Mouse (Mus musculus): ENCODE results near the gene Ddx4.

GRCm38 (mm10) chr13:112673899-112674447 is 21.7 kb upstream of the Ddx4 start:
- TF ChIP-seq CTCF (IDR thresholded peaks at IDR 0.05; ENCODE audit: extremely low read depth, insufficient read length, insufficient replicate concordance, low read depth, low read length) (peak; percentile 50; the same call in 1 of the 2 replicates), POLR2A (IDR thresholded peaks at IDR 0.05; ENCODE audit: low read depth, low read length) (no peak)
